In genomic region chr2:60221236-60221635, GRCm38 (mm10) we compare ENCODE assay signal across 13 mouse cellular contexts. TPM values are rescaled to one million over a fixed set of nuclear protein-coding genes. Genes with fewer than 3 reads are reported as not detected.
DNase-seq lines count a peak whose midpoint lies in the region; ATAC-seq and TF ChIP-seq lines count a peak whose summit lies in the region.
"Had no signal": no experiment of that assay in that cellular context is flagged by ENCODE, and none has a peak within 500 bp of the region (broad histone marks: within the 10 kb centered on the region; RNA-seq: fewer than 3 reads in every experiment).

No protein-coding gene starts in this region.

- no peaks in the 10 kb centered on the region for H3K27me3 ChIP-seq in forebrain, embryonic 14.5 days (replicated peaks; ENCODE audit: control insufficient read depth, insufficient read depth, low read length)
- H3K27me3 ChIP-seq: limb, embryonic 13.5 days; lung, embryonic 15.5 days had no signal

- WGBS in forebrain, embryonic 14.5 days: 83% methylated on average over 6 of the region's 6 CpGs

- no peak overlapping the region for H3K4me2 ChIP-seq in forebrain, embryonic 14.5 days (ENCODE audit: low read length)
- H3K4me2 ChIP-seq: limb, embryonic 13.5 days; lung, embryonic 15.5 days had no signal

- peak overlapping the region; percentile 46; the same call in 1 of the 2 replicates for H3K27ac ChIP-seq in layer of hippocampus, adult 2 months
- H3K27ac ChIP-seq in forebrain, embryonic 14.5 days (ENCODE audit: low read depth, low read length): no peak overlapping the region
- H3K27ac ChIP-seq: limb, embryonic 13.5 days; lung, embryonic 15.5 days; midbrain, embryonic 10.5 days had no signal

- no peaks in the 10 kb centered on the region for H3K9me3 ChIP-seq in forebrain, embryonic 14.5 days (replicated peaks; ENCODE audit: control insufficient read depth, low read length)
- H3K9me3 ChIP-seq: limb, embryonic 13.5 days; lung, embryonic 15.5 days; midbrain, embryonic 10.5 days had no signal

- TF ChIP-seq CTCF in layer of hippocampus, adult 2 months (conservative IDR thresholded peaks at IDR 0.05): no peak
- TF ChIP-seq CTCF in brain, embryonic 14.5 days (IDR thresholded peaks at IDR 0.05; ENCODE audit: borderline replicate concordance, extremely low read depth, insufficient read depth, insufficient read length): no peak

- no peak for TF ChIP-seq POLR2A in brain, embryonic 14.5 days (IDR thresholded peaks at IDR 0.05; ENCODE audit: borderline replicate concordance, extremely low read depth, insufficient read depth, insufficient read length, poor library complexity, severe bottlenecking)

- ATAC-seq in forebrain, embryonic 14.5 days: no peak
- ATAC-seq: forebrain, embryonic 16.5 days; hindbrain, embryonic 16.5 days had no signal

- peak; percentile 33 for DNase-seq in cerebellum, adult 8-10 months
- DNase-seq in cerebellum, adult 11-12 months: no peak
- no peak for DNase-seq in layer of hippocampus, adult 2 months (ENCODE audit: low spot score in 2 of 2)
- DNase-seq in layer of hippocampus, postnatal 25 days (ENCODE audit: extremely low spot score in 1 of 2, low spot score in 1 of 2): no peak
- DNase-seq in brain, embryonic 14.5 days (ENCODE audit: low read depth): peak; percentile 9
- DNase-seq in kidney, postnatal 14 days: peak; percentile 35
- no peak for DNase-seq in forebrain, embryonic 14.5 days (ENCODE audit: low spot score)
- DNase-seq in yolk sac, embryonic 10.5 days (ENCODE audit: low spot score): no peak

- no peak overlapping the region for H3K9ac ChIP-seq in forebrain, embryonic 14.5 days (ENCODE audit: low read length)
- H3K9ac ChIP-seq: limb, embryonic 13.5 days; lung, embryonic 15.5 days had no signal

- no peak overlapping the region for H3K4me3 ChIP-seq in layer of hippocampus, adult 2 months
- no peak overlapping the region for H3K4me3 ChIP-seq in forebrain, embryonic 14.5 days (ENCODE audit: low read depth, low read length)
- H3K4me3 ChIP-seq: limb, embryonic 13.5 days; lung, embryonic 15.5 days; midbrain, embryonic 10.5 days had no signal

- no peaks in the 10 kb centered on the region for H3K36me3 ChIP-seq in forebrain, embryonic 14.5 days (ENCODE audit: control insufficient read depth, insufficient read depth, low read length)
- H3K36me3 ChIP-seq: lung, embryonic 15.5 days had no signal

- H3K4me1 ChIP-seq in forebrain, embryonic 14.5 days (ENCODE audit: control insufficient read depth, insufficient read depth, low read length): no peaks in the 10 kb centered on the region
- H3K4me1 ChIP-seq: midbrain, embryonic 10.5 days had no signal

RNA-seq across cellular contexts. Expression of gene March7, which starts 11.5 kb away (rescaled TPM):
- 10 to 100 TPM; 64.1 to 67.3 TPM for total RNA-seq in layer of hippocampus, adult 2 months (2021)
- 10 to 100 TPM; 58.5 to 63.0 TPM for total RNA-seq in layer of hippocampus, postnatal 25 days (2021)
- polyA plus RNA-seq in brain, embryonic 14.5 days (2012; rRNA removed): 69.1 and 71.5 TPM in 2 replicates
- 94.9 and 98.0 TPM in 2 replicates for polyA plus RNA-seq in forebrain, embryonic 14.5 days (2014; fragmentation: Nextera tagmentation; extraction: Ambion mirVana)

RNA-seq across cellular contexts. Expression of gene Baz2b, which starts 11.6 kb away (rescaled TPM):
- total RNA-seq in layer of hippocampus, adult 2 months (2021): 10 to 100 TPM; 57.7 to 59.2 TPM
- total RNA-seq in layer of hippocampus, postnatal 25 days (2021): 10 to 100 TPM; 45.1 to 57.9 TPM
- polyA plus RNA-seq in brain, embryonic 14.5 days (2012; rRNA removed): 45.8 and 73.4 TPM in 2 replicates
- 40.4 and 61.9 TPM in 2 replicates for polyA plus RNA-seq in forebrain, embryonic 14.5 days (2014; fragmentation: Nextera tagmentation; extraction: Ambion mirVana)

Comparison
In these comparisons a context has a peak if more than half of its experiments do, and no peak if none do; other contexts are left out.
1. DNase-seq: peak in cerebellum, adult 8-10 months (single experiment), brain, embryonic 14.5 days (single experiment) and kidney, postnatal 14 days (single experiment); none in cerebellum, adult 11-12 months (single experiment), layer of hippocampus, adult 2 months (0 of 2), layer of hippocampus, postnatal 25 days (0 of 2), forebrain, embryonic 14.5 days (single experiment) and yolk sac, embryonic 10.5 days (single experiment).